Mouse (Mus musculus) spleen, adult 2 months (tissue): ENCODE measurements around the gene Arhgap18.

ENCODE experiments used
- CTCF ChIP-seq: fragments of 200-500 bp; IDR thresholded peaks from 2 replicates; pipeline ENCODE4 v1.5.1; 2011; ENCODE audit warnings: mild to moderate bottlenecking, inconsistent platforms; ENCODE audit not compliant: insufficient read depth, insufficient read length, insufficient replicate concordance; ENCODE audit errors: extremely low read depth
- POLR2A ChIP-seq: fragments of 200-500 bp; IDR thresholded peaks from 2 replicates; pipeline ENCODE4 v1.6.1; 2011; ENCODE audit warnings: low read depth, low read length, inconsistent platforms

DNA sequence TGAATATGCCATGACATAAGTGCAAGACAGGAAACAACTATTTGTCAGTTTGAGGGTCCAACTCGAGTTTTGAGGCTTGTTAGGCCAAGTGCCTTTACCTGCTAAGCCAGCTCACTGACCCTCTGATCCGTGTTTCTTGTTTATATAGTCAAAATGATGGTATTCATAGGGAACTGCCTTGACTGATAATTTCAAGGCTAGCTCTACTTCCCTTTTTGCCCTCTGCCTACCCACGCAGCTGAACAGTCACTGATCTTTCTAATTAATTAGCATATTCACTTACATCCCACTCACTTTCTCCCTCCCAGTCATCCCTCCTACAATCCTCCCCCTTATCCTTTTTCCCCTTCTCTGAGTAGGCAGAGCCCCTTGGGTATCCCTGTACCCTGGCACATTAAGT lies 2.4 kb upstream of the Arhgap18 start:
- no peak for TF ChIP-seq CTCF
- TF ChIP-seq POLR2A, result no peak
